Mouse (Mus musculus): ENCODE measurements at regions not wholly inside any gene's neighbourhood (a gene's known extent, or its start where the extent isn't known, plus 50 kb on each side); places are given as distances from the start of the nearest gene placed in this dataset.

DNA sequence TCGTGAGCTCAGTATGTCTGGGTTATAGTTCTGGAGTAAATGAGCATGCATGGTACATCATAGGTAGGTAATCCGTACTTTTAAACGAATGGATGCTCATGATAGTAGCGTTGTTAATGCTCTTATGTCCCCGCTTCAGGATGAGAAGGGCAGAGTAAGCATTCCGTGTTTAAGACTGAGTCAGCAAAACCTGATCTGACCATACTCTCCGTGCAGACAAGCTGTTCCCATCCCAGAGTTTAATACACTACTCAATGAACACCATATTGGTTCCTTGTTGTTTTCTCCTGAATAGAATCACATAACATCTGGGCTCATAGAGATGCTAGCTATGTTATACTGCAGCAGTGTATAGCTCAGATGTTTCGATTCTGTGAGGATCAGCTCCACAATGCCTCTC lies 606.7 kb downstream of the Tmem182 start:
- no peak for TF ChIP-seq EP300 (IDR thresholded peaks at IDR 0.05; ENCODE audit: low read depth)
- no peak for TF ChIP-seq CTCF (IDR thresholded peaks at IDR 0.05; ENCODE audit: low read depth)

Data from heart, postnatal 0 days (tissue).